Mouse (Mus musculus): Measurements from ENCODE around the gene Il4ra.

DNA sequence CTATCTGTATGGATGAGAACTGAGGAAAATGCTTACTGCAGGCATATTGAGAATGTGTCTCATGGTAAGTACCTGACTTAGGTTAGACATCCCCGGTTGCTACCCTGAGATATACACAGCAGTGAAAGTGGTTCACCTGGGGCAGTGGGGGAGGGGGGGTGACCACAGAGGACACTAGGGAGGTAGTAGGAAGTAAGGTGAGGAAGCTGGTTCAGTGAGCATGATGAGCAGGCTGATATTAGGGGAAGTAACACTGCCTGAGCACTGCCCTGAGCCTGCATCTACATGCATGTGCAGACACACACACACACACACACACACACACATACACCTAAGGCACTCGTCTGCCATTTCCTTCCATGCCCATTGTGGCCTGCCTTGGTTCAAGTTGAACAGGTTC is 10.1 kb upstream of the Il4ra start:
- no peak for TF ChIP-seq CHD1 (IDR thresholded peaks at IDR 0.05; ENCODE audit: low read depth, low read length)
- TF ChIP-seq JUND (conservative IDR thresholded peaks at IDR 0.05; ENCODE audit: low read depth, low read length): no peak
- TF ChIP-seq BHLHE40 (IDR thresholded peaks at IDR 0.05; ENCODE audit: low read depth, low read length): no peak
- TF ChIP-seq KAT2A (IDR thresholded peaks at IDR 0.05; ENCODE audit: insufficient replicate concordance, low read length): no peak
- TF ChIP-seq NELFE (IDR thresholded peaks at IDR 0.05; ENCODE audit: low read depth, low read length): no peak
- TF ChIP-seq CTCF (conservative IDR thresholded peaks at IDR 0.05 in 1 of 2, IDR thresholded peaks at IDR 0.05 in 1 of 2; ENCODE audit: low read depth in 2 of 2, low read length in 2 of 2): no peak
- TF ChIP-seq GABPA (IDR thresholded peaks at IDR 0.05; ENCODE audit: insufficient replicate concordance, low read depth, low read length): no peak
- TF ChIP-seq NRF1 (IDR thresholded peaks at IDR 0.05; ENCODE audit: low read depth, low read length): no peak
- TF ChIP-seq EP300 (IDR thresholded peaks at IDR 0.05; ENCODE audit: low read length): no peak
